Mouse (Mus musculus) spleen, postnatal 14 days (tissue): Measurements from ENCODE around the gene Ubl4b.

ENCODE experiments used
- DNase-seq, 2 experiments: peaks; one replicate each; pipeline ENCODE4 v3.0.0; 2021 to 2022; ENCODE audit warnings: low spot score in 2 of 2

The Ubl4b gene

GRCm38 (mm10) chr3:107554842-107555241, at the start of gene Ubl4b:
Gene Ubl4b, minus strand, starts transcription at chr3:107555073.
- DNase-seq = no peak

DNA sequence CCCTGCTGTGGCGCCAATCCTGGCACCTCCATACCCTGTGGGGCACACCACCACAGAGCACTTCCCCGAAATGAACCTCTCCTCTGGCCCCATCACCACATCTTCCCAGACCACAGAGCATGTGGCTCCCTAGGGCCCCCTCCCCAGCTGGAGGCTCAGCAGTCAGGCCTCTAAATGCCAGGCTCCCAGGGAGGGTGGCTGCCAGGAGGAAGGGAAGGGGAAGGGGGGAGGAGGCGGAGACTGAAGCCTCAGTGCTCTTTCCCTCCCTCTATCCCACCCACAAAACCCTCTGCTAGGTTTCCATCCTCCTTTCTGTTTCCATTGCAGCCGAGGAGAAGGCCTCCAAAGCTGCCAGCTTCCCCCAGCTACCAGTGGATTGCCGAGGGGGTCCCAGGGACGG, 45.3 kb upstream of the Ubl4b start:
- no peak for DNase-seq

DNA sequence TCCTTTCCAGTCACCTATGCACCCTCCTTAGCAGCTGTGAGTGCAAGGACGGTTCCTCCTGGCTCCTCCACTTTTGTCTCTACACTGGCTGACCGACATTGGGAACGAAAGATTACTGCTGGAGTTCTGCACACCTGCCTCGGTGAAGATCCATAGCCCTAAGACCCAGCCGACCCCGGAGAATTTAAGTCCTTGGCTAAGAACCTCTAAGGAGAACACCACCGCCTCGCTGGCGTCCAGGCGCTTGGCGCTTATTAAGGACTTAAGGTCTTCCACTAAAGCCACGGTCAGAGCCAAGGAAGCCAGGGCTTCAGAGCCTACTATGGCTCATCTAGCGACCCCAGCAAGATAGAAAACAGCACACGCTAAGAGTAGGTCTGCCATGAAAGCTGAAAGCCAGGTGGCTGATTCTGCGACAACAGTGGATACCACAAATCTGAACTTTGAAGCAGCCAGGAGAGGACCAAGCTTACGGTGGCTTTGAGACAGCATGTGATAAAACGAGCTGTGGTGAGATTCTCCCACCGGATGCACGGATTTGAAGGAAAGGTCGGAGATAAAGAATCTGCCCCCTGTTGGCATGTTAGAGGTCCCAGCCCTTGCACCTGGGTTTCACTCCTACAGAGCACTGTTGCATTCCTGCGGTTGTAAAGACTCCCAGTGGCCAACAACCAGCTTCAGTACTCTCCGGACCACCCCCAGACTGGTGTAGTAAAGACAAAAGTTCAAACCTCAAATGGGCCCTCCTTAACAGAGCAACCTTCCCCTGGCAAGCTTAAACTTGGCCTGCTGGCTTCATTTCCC, 42.9 kb upstream of the Ubl4b start:
- no peak for DNase-seq

GRCm38 (mm10) chr3:107597134-107597533, 42.3 kb upstream of the Ubl4b start:
- no peak for DNase-seq

DNA sequence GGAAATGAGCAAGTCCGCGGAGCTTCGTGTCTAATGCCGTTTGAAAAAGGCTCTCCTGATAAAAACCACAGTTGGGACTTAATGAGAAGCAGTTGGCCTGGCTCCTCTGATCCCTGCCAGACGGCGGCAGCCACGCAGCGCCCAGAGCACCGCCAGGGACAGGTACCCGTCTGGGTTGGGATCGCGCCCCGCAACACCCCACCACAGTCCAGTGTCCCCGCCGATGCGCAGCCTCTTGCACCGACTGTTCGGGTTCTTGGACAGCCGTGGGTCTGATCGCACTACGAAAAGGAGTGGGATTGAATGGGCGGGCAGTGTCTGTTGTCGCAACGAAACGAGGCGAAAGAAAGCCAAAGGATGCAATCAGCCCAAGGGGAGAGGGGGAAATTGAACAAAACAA, 41.7 kb upstream of the Ubl4b start:
- no peak for DNase-seq

GRCm38 (mm10) chr3:107595938-107596461, 41.1 kb upstream of the Ubl4b start:
- DNase-seq = no peak

DNA sequence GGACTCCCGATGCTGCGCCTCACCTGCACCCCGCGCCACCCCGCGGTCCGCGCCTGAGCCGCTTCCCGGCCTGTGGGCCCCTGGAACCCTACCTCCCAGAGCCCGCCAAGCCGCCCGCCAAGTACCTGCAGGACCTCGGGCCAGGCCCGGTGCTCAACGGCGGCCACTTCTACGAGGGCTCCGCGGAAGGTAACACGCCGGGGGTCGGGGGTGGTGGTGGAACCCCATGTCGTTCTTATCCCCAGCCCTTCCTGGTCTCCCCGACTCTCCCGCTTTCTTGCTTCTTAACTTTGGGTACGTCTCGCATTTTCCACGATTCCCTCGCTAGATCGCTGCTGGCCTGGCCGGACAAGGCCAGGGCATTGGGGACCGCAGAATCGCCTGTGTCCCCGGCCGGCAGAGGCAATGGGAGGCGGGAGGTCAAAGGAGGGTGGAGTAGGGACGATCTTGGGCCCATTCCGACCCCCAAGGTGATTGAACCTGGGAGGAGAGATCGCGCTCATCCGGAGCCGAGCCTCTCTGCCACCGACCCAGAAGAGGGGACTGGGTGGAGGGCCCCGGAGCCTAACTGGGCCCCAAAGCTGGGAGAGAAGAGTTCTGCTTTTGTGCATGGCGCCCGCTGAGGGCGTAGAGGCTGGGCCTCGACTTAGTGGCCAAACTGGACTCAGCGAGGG, 40.5 kb upstream of the Ubl4b start:
- no peak for DNase-seq

GRCm38 (mm10) chr3:107594662-107595263, 39.9 kb upstream of the Ubl4b start, which contains the start of gene Alx3:
Gene Alx3, plus strand, starts transcription at chr3:107595031.
- no peak for DNase-seq

DNA sequence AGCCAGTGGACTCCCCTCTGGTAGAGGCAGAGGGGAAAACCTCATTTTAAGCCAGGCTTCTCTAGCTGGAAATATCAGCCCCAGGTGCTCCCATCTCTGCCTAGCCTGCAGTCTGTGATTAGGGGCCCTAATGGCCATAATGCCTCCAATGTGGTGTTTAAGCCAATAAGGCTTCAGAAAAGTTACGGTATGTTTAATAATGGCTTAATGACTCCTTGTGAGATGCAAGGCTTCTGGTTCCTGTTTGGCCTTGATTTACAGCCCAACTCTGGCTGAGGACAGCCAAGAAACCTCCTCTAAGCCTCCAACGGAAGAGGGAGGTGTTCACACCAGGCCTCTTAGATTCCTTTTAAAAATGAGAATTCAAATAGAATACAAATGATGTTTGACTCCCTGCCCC, 38.8 kb upstream of the Ubl4b start:
- DNase-seq = no peak

GRCm38 (mm10) chr3:107591612-107592011, 36.7 kb upstream of the Ubl4b start:
- DNase-seq = no peak

DNA sequence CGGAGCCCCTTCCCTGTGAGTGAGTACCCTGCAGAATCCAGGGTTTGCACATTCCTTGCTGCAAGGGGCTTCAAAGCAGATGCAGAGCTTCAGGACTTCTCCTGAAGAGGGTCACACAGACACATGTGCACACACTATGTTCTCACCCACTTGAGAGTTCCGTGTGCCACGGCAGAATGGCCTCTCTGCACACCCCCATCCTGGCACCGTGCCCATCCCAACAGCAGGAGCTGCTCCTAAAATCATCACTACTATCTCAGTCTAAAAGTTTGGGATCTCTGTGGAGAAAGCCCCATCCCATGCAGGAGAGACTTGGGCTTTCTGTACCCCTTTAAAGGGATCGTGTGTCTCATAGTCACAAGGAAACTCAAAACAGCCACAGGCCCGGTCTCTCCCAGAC, 31.6 kb upstream of the Ubl4b start:
- DNase-seq = no peak

GRCm38 (mm10) chr3:107583893-107584292, 29.0 kb upstream of the Ubl4b start:
- no peak for DNase-seq

DNA sequence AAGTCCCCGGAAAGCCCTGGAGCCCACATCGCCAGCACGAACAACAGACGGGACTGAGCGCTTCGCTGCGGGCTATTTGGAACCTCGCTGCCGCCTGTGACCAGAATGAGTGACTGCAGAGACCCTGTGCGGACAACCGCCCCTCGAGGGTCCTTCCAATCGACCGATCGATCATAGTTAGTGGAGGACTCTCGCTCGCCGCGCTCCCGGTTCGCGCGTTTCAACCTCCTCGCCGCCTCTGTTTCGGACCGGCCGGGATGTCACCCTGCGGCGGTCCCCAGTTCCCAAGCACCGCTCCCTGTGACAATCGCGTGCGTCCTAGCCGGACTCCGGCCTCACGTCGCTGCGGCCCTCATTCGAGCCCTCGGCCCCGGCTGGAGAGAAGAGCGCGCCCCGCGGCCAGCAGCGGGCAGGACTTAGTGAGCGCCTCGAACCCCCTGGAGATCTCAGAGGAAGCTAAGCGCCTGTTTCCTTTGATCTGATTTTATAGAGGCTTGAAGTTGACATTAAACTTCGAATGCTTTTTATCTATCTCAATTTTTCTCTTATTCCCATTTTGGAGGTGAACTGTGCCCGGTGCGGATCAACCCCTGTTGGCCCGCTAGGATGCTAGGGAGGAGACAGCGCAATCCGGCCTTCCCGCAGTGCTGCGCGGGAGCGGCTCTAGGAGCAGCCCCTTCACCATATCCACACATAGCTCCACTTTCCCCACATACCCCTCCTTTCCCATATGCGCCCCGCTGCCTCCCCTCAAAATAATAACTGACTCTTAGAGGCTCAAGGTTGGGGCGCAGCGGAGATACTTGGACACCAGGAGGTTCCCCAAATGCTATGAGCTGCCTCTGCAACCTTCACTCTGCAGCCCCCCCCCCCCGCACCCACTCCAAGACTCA, 28.2 kb upstream of the Ubl4b start:
- no peak for DNase-seq

- no peak for DNase-seq
These were observed 27.4 kb upstream of the Ubl4b start for GRCm38 (mm10) chr3:107582130-107582874.

GRCm38 (mm10) chr3:107581103-107582010, 26.5 kb upstream of the Ubl4b start:
- DNase-seq = no peak

DNA sequence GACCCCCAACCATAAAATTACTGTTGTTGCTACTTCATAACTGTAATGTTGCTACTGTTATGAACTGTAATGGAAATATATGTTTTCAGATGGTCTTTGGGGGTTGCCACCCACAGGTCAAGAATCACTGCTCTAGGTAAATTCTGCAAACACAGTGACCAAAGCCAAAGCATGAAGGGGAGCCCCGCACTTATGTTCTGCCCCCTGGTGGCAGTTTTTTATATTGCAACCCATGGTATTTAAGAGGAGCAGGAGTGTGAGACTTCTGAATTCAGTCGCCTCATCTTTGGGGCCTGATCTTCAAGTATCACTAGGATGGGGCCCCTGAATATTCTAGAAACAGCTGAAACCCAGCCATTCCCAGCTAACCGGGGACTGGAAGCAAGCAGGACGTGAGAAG, 24.6 kb upstream of the Ubl4b start:
- peak in 1 of 2 experiments; percentile 27 for DNase-seq

DNA sequence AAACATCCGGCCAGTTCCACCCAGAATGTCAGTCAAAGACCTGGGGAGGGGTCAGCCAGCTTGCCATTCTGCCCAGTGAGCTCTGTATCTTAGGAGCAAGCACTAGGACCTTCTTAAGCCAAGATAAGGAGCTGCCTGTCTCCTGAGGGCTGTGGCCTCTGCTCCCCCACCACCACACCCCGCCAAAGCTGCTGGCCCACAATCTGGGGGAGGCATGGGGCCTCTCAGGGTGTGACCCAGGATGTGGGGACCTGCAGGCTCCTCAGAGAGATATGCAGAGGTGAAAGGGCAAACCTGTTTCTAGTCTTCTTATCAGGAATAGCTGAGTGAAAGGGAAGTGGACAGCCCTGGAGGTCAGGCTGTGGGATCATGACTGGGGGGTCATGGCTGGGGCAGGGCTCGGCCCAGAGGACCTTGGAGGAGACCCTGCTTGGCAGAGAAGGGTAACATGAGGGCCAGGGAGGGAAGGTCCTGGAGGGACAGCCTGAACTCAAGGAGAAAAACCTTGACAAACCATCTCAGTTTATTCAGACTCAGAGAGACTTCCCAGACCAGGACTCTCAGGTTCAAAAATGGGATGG, 23.0 kb upstream of the Ubl4b start:
- DNase-seq = no peak

GRCm38 (mm10) chr3:107576807-107577206, 21.9 kb upstream of the Ubl4b start:
- no peak for DNase-seq

GRCm38 (mm10) chr3:107571205-107571604, 16.3 kb upstream of the Ubl4b start:
- no peak for DNase-seq
